Mouse (Mus musculus): Measurements from ENCODE around the gene Lrrtm4. TPM values are rescaled to one million over a fixed set of nuclear protein-coding genes. Genes with fewer than 3 reads are reported as not detected.

Lrrtm4 gene
- total RNA-seq, 2 experiments from 2014 or later: 75.2 to 80.7 TPM

DNA sequence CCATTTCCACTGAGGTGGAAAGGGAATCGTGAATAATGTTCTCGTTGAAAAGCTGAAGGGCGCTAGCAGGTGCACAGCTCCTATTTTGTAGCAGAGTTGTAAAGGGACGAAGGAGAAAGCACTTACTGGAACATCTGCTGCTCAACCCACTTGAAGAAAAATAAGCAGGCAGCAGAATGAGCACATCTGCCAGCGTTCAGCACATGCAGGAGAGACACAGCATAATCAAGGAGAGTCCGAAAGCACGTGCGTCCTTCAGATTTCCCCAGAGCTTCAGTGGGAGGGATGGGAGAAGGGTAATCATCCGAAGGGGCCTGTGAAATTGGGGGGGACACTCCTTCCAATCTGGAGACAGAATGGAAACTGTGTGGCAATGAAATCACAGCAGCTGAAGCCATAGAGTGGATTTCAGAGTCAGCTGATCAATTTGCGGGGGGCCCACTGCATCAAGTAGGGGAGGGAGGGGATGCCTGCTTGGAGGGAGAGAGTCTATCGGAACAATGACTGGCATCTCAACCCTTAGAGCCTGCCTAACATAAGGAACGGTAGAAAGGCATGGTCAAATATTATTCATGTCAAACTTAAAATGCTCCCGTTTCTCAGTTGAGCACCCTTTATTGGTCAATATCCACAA is 838.4 kb downstream of the Lrrtm4 start:
- no peak for DNase-seq (ENCODE audit: low spot score in 2 of 2)
- no peak overlapping the region for H3K4me3 ChIP-seq
- H3K27ac ChIP-seq: no peak overlapping the region
- no peak for TF ChIP-seq CTCF (conservative IDR thresholded peaks at IDR 0.05)

Other genes with a start within 250 kb of the Lrrtm4 start
- gene Gm20594, start 201.0 kb upstream of the Lrrtm4 start, total RNA-seq (2021): not detected

Measured in layer of hippocampus, adult 2 months (tissue).